ENCODE assay signal across 1 mouse cellular context in the genomic region with DNA sequence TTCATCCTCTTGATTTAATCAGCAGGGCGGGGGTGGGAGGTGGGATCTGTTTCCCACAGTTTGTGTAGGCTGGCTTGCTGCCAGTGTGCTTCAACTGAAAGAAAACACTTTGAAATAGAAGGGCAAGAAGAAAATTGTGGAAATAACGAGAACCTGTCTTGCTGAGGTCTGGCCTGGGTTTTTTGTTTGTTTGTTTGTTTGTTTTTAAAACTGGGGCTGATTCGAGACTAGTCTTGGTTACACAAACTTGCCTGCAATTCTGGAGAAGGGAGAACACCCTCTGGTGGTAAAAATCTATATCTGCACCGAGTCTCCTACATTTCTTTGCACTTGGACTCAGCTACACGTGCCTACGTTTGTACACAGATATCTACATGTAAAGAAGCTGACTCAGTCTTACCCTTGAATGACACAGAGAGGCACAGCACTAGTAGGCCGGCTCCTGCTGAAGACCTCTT.
TF ChIP-seq lines count a peak whose summit lies in the region.

No protein-coding gene starts in this region.

TF ChIP-seq in MEL, 35 proteins besides CTCF, POLR2A, EP300 and RAD21 (continued from another document):
- TF ChIP-seq MXI1 (IDR thresholded peaks at IDR 0.05; ENCODE audit: low read depth, low read length) (peak; percentile 90), ZC3H11A (IDR thresholded peaks at IDR 0.05; ENCODE audit: low read depth, low read length) (peak; percentile 43; the same call in 1 of the 2 replicates), TBP (IDR thresholded peaks at IDR 0.05; ENCODE audit: low read depth, low read length) (no peak), ZNF384 (IDR thresholded peaks at IDR 0.05; ENCODE audit: low read depth, low read length) (no peak), POLR2AphosphoS5 (IDR thresholded peaks at IDR 0.05; ENCODE audit: borderline replicate concordance, low read depth, low read length) (no peak), SIN3A (IDR thresholded peaks at IDR 0.05; ENCODE audit: low read length) (peak; percentile 91), NELFE (IDR thresholded peaks at IDR 0.05; ENCODE audit: low read depth, low read length) (no peak), NRF1 (IDR thresholded peaks at IDR 0.05; ENCODE audit: insufficient read depth, low read depth, low read length, poor library complexity, severe bottlenecking) (no peak), ETS1 (IDR thresholded peaks at IDR 0.05; ENCODE audit: low read depth, low read length) (0 out of 2 replicates have a peak, but pooled peaks have one; percentile 15), TAL1 (IDR thresholded peaks at IDR 0.05; ENCODE audit: low read length) (no peak), BHLHE40 (IDR thresholded peaks at IDR 0.05; ENCODE audit: borderline replicate concordance, low read depth, low read length) (peak; percentile 95), SMC3 (IDR thresholded peaks at IDR 0.05; ENCODE audit: low read depth, low read length) (peak; percentile 74), TCF12 (IDR thresholded peaks at IDR 0.05; ENCODE audit: low read depth, low read length) (0 out of 2 replicates have a peak, but pooled peaks have one; percentile 31), POLR2AphosphoS2 (IDR thresholded peaks at IDR 0.05; ENCODE audit: low read length) (no peak), CHD2 (IDR thresholded peaks at IDR 0.05; ENCODE audit: low read length) (no peak), MYB (IDR thresholded peaks at IDR 0.05; ENCODE audit: low read depth, low read length) (no peak), CHD1 (IDR thresholded peaks at IDR 0.05; ENCODE audit: low read depth, low read length) (no peak), MAX (IDR thresholded peaks at IDR 0.05; ENCODE audit: low read length) (peak; percentile 91), JUND (IDR thresholded peaks at IDR 0.05; ENCODE audit: low read depth, low read length) (no peak), GABPA (IDR thresholded peaks at IDR 0.05; ENCODE audit: low read depth, low read length) (no peak), MAZ (IDR thresholded peaks at IDR 0.05; ENCODE audit: low read depth, low read length) (no peak), KAT2A (conservative IDR thresholded peaks at IDR 0.05; ENCODE audit: low read depth, low read length) (no peak), GATA1 (IDR thresholded peaks at IDR 0.05; ENCODE audit: low read depth, low read length) (peak; percentile 17; the same call in 1 of the 2 replicates), ZMIZ1 (IDR thresholded peaks at IDR 0.05; ENCODE audit: low read depth, low read length) (no peak), ELF1 (IDR thresholded peaks at IDR 0.05; ENCODE audit: low read depth, low read length) (no peak), MEF2A (IDR thresholded peaks at IDR 0.05; ENCODE audit: extremely low read depth, insufficient replicate concordance, low read depth, low read length, poor library complexity, severe bottlenecking) (no peak), USF1 (IDR thresholded peaks at IDR 0.05; ENCODE audit: low read depth, low read length) (peak; percentile 58), MYC (IDR thresholded peaks at IDR 0.05; ENCODE audit: low read depth, low read length) (peak; percentile 97), RCOR1 (IDR thresholded peaks at IDR 0.05; ENCODE audit: low read depth, low read length) (no peak), MAFK (IDR thresholded peaks at IDR 0.05; ENCODE audit: borderline replicate concordance, low read depth, low read length) (no peak), E2F4 (IDR thresholded peaks at IDR 0.05; ENCODE audit: borderline replicate concordance, low read depth, low read length) (no peak)
